Mouse (Mus musculus) midbrain, embryonic 16.5 days (tissue): ENCODE data around the gene Pdcl3. TPM values are rescaled to one million over a fixed set of nuclear protein-coding genes. Genes with fewer than 3 reads are reported as not detected.

Experiments used
- ATAC-seq: fragments of 200-750 bp; cut with Nextera tagmentation; 2 replicates; pipeline ENCODE4 v1.8.0; 2017; ENCODE audit warnings: moderate TSS enrichment
- H3K27ac ChIP-seq: fragments of 300-500 bp; sonication (generic); 2 replicates; pipeline ENCODE4 v1.5.1; 2014; ENCODE audit warnings: mild to moderate bottlenecking, low read length, mixed read lengths
- H3K27me3 ChIP-seq: fragments of 300-500 bp; sonication (generic); 2 replicates; pipeline ENCODE4 v1.6.1; 2014; ENCODE audit warnings: low read depth, low read length, mixed read lengths; ENCODE audit not compliant: control insufficient read depth, insufficient read depth
- H3K36me3 ChIP-seq: fragments of 300-500 bp; sonication (generic); 2 replicates; pipeline ENCODE4 v1.6.1; 2014; ENCODE audit warnings: mild to moderate bottlenecking, low read length, moderate library complexity, mixed read lengths; ENCODE audit not compliant: control insufficient read depth, insufficient read depth
- H3K4me1 ChIP-seq: fragments of 300-500 bp; sonication (generic); 2 replicates; pipeline ENCODE4 v1.6.1; 2014; ENCODE audit warnings: mild to moderate bottlenecking, low read length, mixed read lengths; ENCODE audit not compliant: control insufficient read depth, insufficient read depth
- H3K4me2 ChIP-seq: fragments of 300-500 bp; sonication (generic); 2 replicates; pipeline ENCODE4 v1.6.1; 2014; ENCODE audit warnings: mild to moderate bottlenecking, low read length, mixed read lengths
- H3K4me3 ChIP-seq: fragments of 300-500 bp; sonication (generic); 2 replicates; pipeline ENCODE4 v1.5.1; 2014; ENCODE audit warnings: low read depth, mild to moderate bottlenecking, low read length, moderate library complexity, mixed read lengths
- H3K9ac ChIP-seq: fragments of 300-500 bp; sonication (generic); 2 replicates; pipeline ENCODE4 v1.6.1; 2014; ENCODE audit warnings: low read depth, low read length, mixed read lengths
- H3K9me3 ChIP-seq: fragments of 300-500 bp; sonication (generic); replicated peaks from 2 replicates; pipeline ENCODE4 v1.6.1; 2014; ENCODE audit warnings: mild to moderate bottlenecking, low read length, mixed read lengths; ENCODE audit not compliant: control insufficient read depth, poor library complexity, severe bottlenecking
- WGBS: fragments of 180-500 bp; shearing (Covaris S2); extraction: QIAGEN DNeasy Blood & Tissue Kit; methylation state at CpG from one replicate; pipeline ENCODE4 v1.1.7; 2014; 5-methylcytosine and 5-hydroxymethylcytosine counted together
- polyA plus RNA-seq: library from polyadenylated mRNA; unstranded; fragments of >200 nt; fragmentation: Nextera tagmentation; extraction: Ambion mirVana; gene quantifications from 2 replicates; pipeline ENCODE4 v1.2.1, GENCODE M21; 2015

Pdcl3 gene
- 158 and 163 TPM in 2 replicates for polyA plus RNA-seq

GRCm38 (mm10) chr1:38985308-38985707, at the start of gene Pdcl3:
Gene Pdcl3 (plus strand): TSS chr1:38985608.
- H3K27ac ChIP-seq = no peak within 1 kb of the TSS
- no peak within 1 kb of the TSS for H3K4me2 ChIP-seq
- H3K27me3 ChIP-seq = no peaks in the 10 kb centered on the region
- no peak within 1 kb of the TSS for H3K9ac ChIP-seq
- no peak within 1 kb of the TSS for H3K4me3 ChIP-seq
- peaks cover 14% of the 10 kb centered on the region for H3K4me1 ChIP-seq
- WGBS = 82% methylated on average over 3 of the region's 3 CpGs
- H3K36me3 ChIP-seq = no peaks in the 10 kb centered on the region
- no peak for ATAC-seq
- no peaks in the 10 kb centered on the region for H3K9me3 ChIP-seq

GRCm38 (mm10) chr1:38936780-38937179, 48.6 kb upstream of the Pdcl3 start:
- no peaks in the 10 kb centered on the region for H3K4me1 ChIP-seq
- H3K9ac ChIP-seq = no peak overlapping the region
- WGBS = 20% methylated on average over 6 of the region's 6 CpGs
- no peak overlapping the region for H3K4me3 ChIP-seq
- H3K36me3 ChIP-seq = no peaks in the 10 kb centered on the region
- no peak for ATAC-seq
- H3K27ac ChIP-seq = no peak overlapping the region
- no peaks in the 10 kb centered on the region for H3K27me3 ChIP-seq
- H3K9me3 ChIP-seq = no peaks in the 10 kb centered on the region
- H3K4me2 ChIP-seq = no peak overlapping the region

- Histone ChIP-seq H3K4me3 (no peak within 1 kb of the TSS), H3K27me3 (no peaks in the 10 kb centered on the region), H3K9me3 (no peaks in the 10 kb centered on the region), H3K4me1 (no peaks in the 10 kb centered on the region), H3K27ac (no peak within 1 kb of the TSS), H3K4me2 (no peak within 1 kb of the TSS), H3K36me3 (no peaks in the 10 kb centered on the region), H3K9ac (no peak within 1 kb of the TSS)
- WGBS = 73% methylated on average over 6 of the region's 6 CpGs
- no peak for ATAC-seq
Measured at GRCm38 (mm10) chr1:38938849-38939248, 46.6 kb upstream of the Pdcl3 start, which contains the start of gene Nms. Gene Nms (plus strand): TSS chr1:38939149.

GRCm38 (mm10) chr1:38939608-38940007, 45.8 kb upstream of the Pdcl3 start:
- Histone ChIP-seq H3K27ac (no peak overlapping the region), H3K27me3 (no peaks in the 10 kb centered on the region), H3K36me3 (no peaks in the 10 kb centered on the region), H3K4me1 (no peaks in the 10 kb centered on the region), H3K4me2 (no peak overlapping the region), H3K4me3 (no peak overlapping the region), H3K9me3 (no peaks in the 10 kb centered on the region), H3K9ac (no peak overlapping the region)
- ATAC-seq = no peak
- WGBS = 12% methylated on average over 5 of the region's 5 CpGs

GRCm38 (mm10) chr1:38956457-38956856, 29.0 kb upstream of the Pdcl3 start:
- Histone ChIP-seq H3K4me2 (no peak overlapping the region), H3K9me3 (no peaks in the 10 kb centered on the region), H3K4me3 (no peak overlapping the region), H3K9ac (no peak overlapping the region), H3K4me1 (no peaks in the 10 kb centered on the region), H3K36me3 (no peaks in the 10 kb centered on the region), H3K27me3 (no peaks in the 10 kb centered on the region), H3K27ac (no peak overlapping the region)
- ATAC-seq = no peak
- WGBS = 94% methylated on average over 3 of the region's 3 CpGs

- H3K27ac ChIP-seq = no peak overlapping the region
- H3K27me3 ChIP-seq = no peaks in the 10 kb centered on the region
- no peak overlapping the region for H3K4me2 ChIP-seq
- no peaks in the 10 kb centered on the region for H3K4me1 ChIP-seq
- WGBS = 89% methylated on average over 1 of the region's 1 CpGs
- no peak overlapping the region for H3K4me3 ChIP-seq
- no peaks in the 10 kb centered on the region for H3K9me3 ChIP-seq
- no peak overlapping the region for H3K9ac ChIP-seq
- no peaks in the 10 kb centered on the region for H3K36me3 ChIP-seq
- no peak for ATAC-seq
Measured at GRCm38 (mm10) chr1:38969116-38969515, 16.3 kb upstream of the Pdcl3 start.

- WGBS = 81% methylated on average over 3 of the region's 3 CpGs
- Histone ChIP-seq H3K9ac (no peak overlapping the region), H3K9me3 (no peaks in the 10 kb centered on the region)
Measured at GRCm38 (mm10) chr1:38971712-38972111, 13.7 kb upstream of the Pdcl3 start.

GRCm38 (mm10) chr1:38972986-38973592, 12.3 kb upstream of the Pdcl3 start:
- Histone ChIP-seq H3K4me3 (no peak overlapping the region), H3K4me2 (no peak overlapping the region), H3K36me3 (no peaks in the 10 kb centered on the region), H3K9me3 (no peaks in the 10 kb centered on the region), H3K27ac (no peak overlapping the region), H3K27me3 (no peaks in the 10 kb centered on the region), H3K9ac (no peak overlapping the region), H3K4me1 (no peaks in the 10 kb centered on the region)
- 86% methylated on average over 9 of the region's 9 CpGs for WGBS
- no peak for ATAC-seq

More at GRCm38 (mm10) chr1:38971712-38972111, 13.7 kb upstream of the Pdcl3 start:
- no peaks in the 10 kb centered on the region for H3K4me1 ChIP-seq
- H3K4me2 ChIP-seq = no peak overlapping the region
- no peak overlapping the region for H3K27ac ChIP-seq
- ATAC-seq = no peak
- H3K4me3 ChIP-seq = no peak overlapping the region
- H3K27me3 ChIP-seq = no peaks in the 10 kb centered on the region
- H3K36me3 ChIP-seq = no peaks in the 10 kb centered on the region

- Histone ChIP-seq H3K4me3 (no peak overlapping the region), H3K9me3 (no peaks in the 10 kb centered on the region), H3K27ac (no peak overlapping the region), H3K27me3 (no peaks in the 10 kb centered on the region), H3K4me1 (no peaks in the 10 kb centered on the region), H3K36me3 (no peaks in the 10 kb centered on the region), H3K9ac (no peak overlapping the region), H3K4me2 (no peak overlapping the region)
- no peak for ATAC-seq
- WGBS = 85% methylated on average over 7 of the region's 7 CpGs
Measured at GRCm38 (mm10) chr1:38979953-38980352, 5.5 kb upstream of the Pdcl3 start.
